Mouse (Mus musculus): Measurements from ENCODE around the gene Gm17374. TPM values are rescaled to one million over a fixed set of nuclear protein-coding genes. Genes with fewer than 3 reads are reported as not detected.
"Not testable (repeated sequence)": the region's sequence is repeated elsewhere in the genome, so short reads cannot be mapped to it uniquely, and the experiment has no call there.

Gm17374 gene
- polyA plus RNA-seq (2014; fragmentation: Nextera tagmentation; extraction: Ambion mirVana) = not detected in 2 replicates

GRCm38 (mm10) chr2:140151743-140152142 is at the start of gene Gm17374:
TSS of gene Gm17374 (plus strand) at chr2:140152043.
- not testable (repeated sequence) for H3K4me3 ChIP-seq (ENCODE audit: low read depth, low read length); H3K9me3 ChIP-seq (ENCODE audit: control insufficient read depth, low read length); H3K4me2 ChIP-seq (ENCODE audit: low read depth, severe bottlenecking); H3K9ac ChIP-seq (ENCODE audit: low read length); H3K4me1 ChIP-seq (ENCODE audit: control insufficient read depth, insufficient read depth, low read length); H3K27me3 ChIP-seq (ENCODE audit: control insufficient read depth, insufficient read depth, low read length); ATAC-seq (ENCODE audit: insufficient number of reproducible peaks, low FRiP score, low TSS enrichment, low read depth); H3K36me3 ChIP-seq (ENCODE audit: control insufficient read depth, insufficient read depth, low read length); DNase-seq (ENCODE audit: low spot score); H3K27ac ChIP-seq (replicated peaks; ENCODE audit: low read depth, low read length)
- WGBS = 90% methylated on average over 4 of the region's 4 CpGs

- DNase-seq (ENCODE audit: low spot score) = no peak
- H3K36me3 ChIP-seq (ENCODE audit: control insufficient read depth, insufficient read depth, low read length) = no peaks in the 10 kb centered on the region
- H3K4me2 ChIP-seq (ENCODE audit: low read depth, severe bottlenecking) = no peak overlapping the region
- H3K4me1 ChIP-seq (ENCODE audit: control insufficient read depth, insufficient read depth, low read length) = no peaks in the 10 kb centered on the region
- H3K9ac ChIP-seq (ENCODE audit: low read length) = no peak overlapping the region
- H3K9me3 ChIP-seq (ENCODE audit: control insufficient read depth, low read length) = no peaks in the 10 kb centered on the region
- no peak overlapping the region for H3K4me3 ChIP-seq (ENCODE audit: low read depth, low read length)
- H3K27me3 ChIP-seq (ENCODE audit: control insufficient read depth, insufficient read depth, low read length) = no peaks in the 10 kb centered on the region
- ATAC-seq (ENCODE audit: insufficient number of reproducible peaks, low FRiP score, low TSS enrichment, low read depth) = no peak
- no peak overlapping the region for H3K27ac ChIP-seq (replicated peaks; ENCODE audit: low read depth, low read length)
- 51% methylated on average over 3 of the region's 3 CpGs for WGBS
Observed at GRCm38 (mm10) chr2:140104951-140105350, 46.9 kb upstream of the Gm17374 start.

- Histone ChIP-seq H3K9ac (ENCODE audit: low read length) (no peak overlapping the region), H3K27ac (replicated peaks; ENCODE audit: low read depth, low read length) (no peak overlapping the region), H3K27me3 (ENCODE audit: control insufficient read depth, insufficient read depth, low read length) (no peaks in the 10 kb centered on the region), H3K4me2 (ENCODE audit: low read depth, severe bottlenecking) (no peak overlapping the region), H3K9me3 (ENCODE audit: control insufficient read depth, low read length) (no peaks in the 10 kb centered on the region), H3K4me3 (ENCODE audit: low read depth, low read length) (no peak overlapping the region), H3K36me3 (ENCODE audit: control insufficient read depth, insufficient read depth, low read length) (no peaks in the 10 kb centered on the region), H3K4me1 (ENCODE audit: control insufficient read depth, insufficient read depth, low read length) (no peaks in the 10 kb centered on the region)
- 86% methylated on average over 4 of the region's 4 CpGs for WGBS
- DNase-seq (ENCODE audit: low spot score) = no peak
- no peak for ATAC-seq (ENCODE audit: insufficient number of reproducible peaks, low FRiP score, low TSS enrichment, low read depth)
Observed at GRCm38 (mm10) chr2:140107641-140108040, 44.2 kb upstream of the Gm17374 start.

GRCm38 (mm10) chr2:140108945-140109344 is 42.9 kb upstream of the Gm17374 start:
- no peak for ATAC-seq (ENCODE audit: insufficient number of reproducible peaks, low FRiP score, low TSS enrichment, low read depth)
- H3K4me1 ChIP-seq (ENCODE audit: control insufficient read depth, insufficient read depth, low read length) = no peaks in the 10 kb centered on the region
- H3K27ac ChIP-seq (replicated peaks; ENCODE audit: low read depth, low read length) = no peak overlapping the region
- 46% methylated on average over 1 of the region's 1 CpGs for WGBS
- H3K9me3 ChIP-seq (ENCODE audit: control insufficient read depth, low read length) = no peaks in the 10 kb centered on the region
- no peaks in the 10 kb centered on the region for H3K27me3 ChIP-seq (ENCODE audit: control insufficient read depth, insufficient read depth, low read length)
- H3K4me2 ChIP-seq (ENCODE audit: low read depth, severe bottlenecking) = no peak overlapping the region
- no peak overlapping the region for H3K4me3 ChIP-seq (ENCODE audit: low read depth, low read length)
- no peak overlapping the region for H3K9ac ChIP-seq (ENCODE audit: low read length)
- H3K36me3 ChIP-seq (ENCODE audit: control insufficient read depth, insufficient read depth, low read length) = no peaks in the 10 kb centered on the region
- DNase-seq (ENCODE audit: low spot score) = no peak

- DNase-seq (ENCODE audit: low spot score) (no peak), ATAC-seq (ENCODE audit: insufficient number of reproducible peaks, low FRiP score, low TSS enrichment, low read depth) (no peak)
- no peak overlapping the region for H3K4me3 ChIP-seq (ENCODE audit: low read depth, low read length)
- no peaks in the 10 kb centered on the region for H3K9me3 ChIP-seq (ENCODE audit: control insufficient read depth, low read length)
- WGBS = 92% methylated on average over 8 of the region's 8 CpGs
- H3K36me3 ChIP-seq (ENCODE audit: control insufficient read depth, insufficient read depth, low read length) = no peaks in the 10 kb centered on the region
- H3K4me1 ChIP-seq (ENCODE audit: control insufficient read depth, insufficient read depth, low read length) = no peaks in the 10 kb centered on the region
- H3K27ac ChIP-seq (replicated peaks; ENCODE audit: low read depth, low read length) = no peak overlapping the region
- no peak overlapping the region for H3K4me2 ChIP-seq (ENCODE audit: low read depth, severe bottlenecking)
- no peaks in the 10 kb centered on the region for H3K27me3 ChIP-seq (ENCODE audit: control insufficient read depth, insufficient read depth, low read length)
- H3K9ac ChIP-seq (ENCODE audit: low read length) = no peak overlapping the region
Observed at GRCm38 (mm10) chr2:140113851-140114250, 38.0 kb upstream of the Gm17374 start.

- no peaks in the 10 kb centered on the region for H3K4me1 ChIP-seq (ENCODE audit: control insufficient read depth, insufficient read depth, low read length)
- H3K4me3 ChIP-seq (ENCODE audit: low read depth, low read length) = no peak overlapping the region
- no peak overlapping the region for H3K9ac ChIP-seq (ENCODE audit: low read length)
- 88% methylated on average over 2 of the region's 2 CpGs for WGBS
- H3K4me2 ChIP-seq (ENCODE audit: low read depth, severe bottlenecking) = no peak overlapping the region
- peaks cover 6% of the 10 kb centered on the region; the same call in 1 of the 2 replicates for H3K36me3 ChIP-seq (ENCODE audit: control insufficient read depth, insufficient read depth, low read length)
- H3K27ac ChIP-seq (replicated peaks; ENCODE audit: low read depth, low read length) = no peak overlapping the region
- no peaks in the 10 kb centered on the region for H3K9me3 ChIP-seq (ENCODE audit: control insufficient read depth, low read length)
- no peak for ATAC-seq (ENCODE audit: insufficient number of reproducible peaks, low FRiP score, low TSS enrichment, low read depth)
- no peaks in the 10 kb centered on the region for H3K27me3 ChIP-seq (ENCODE audit: control insufficient read depth, insufficient read depth, low read length)
- no peak for DNase-seq (ENCODE audit: low spot score)
Observed at GRCm38 (mm10) chr2:140125516-140125915, 26.3 kb upstream of the Gm17374 start.

- H3K36me3 ChIP-seq (ENCODE audit: control insufficient read depth, insufficient read depth, low read length) = no peaks in the 10 kb centered on the region; the same call in 1 of the 2 replicates
- H3K4me2 ChIP-seq (ENCODE audit: low read depth, severe bottlenecking) = no peak overlapping the region
- 84% methylated on average over 3 of the region's 3 CpGs for WGBS
- H3K4me3 ChIP-seq (ENCODE audit: low read depth, low read length) = no peak overlapping the region
- DNase-seq (ENCODE audit: low spot score) = no peak
- H3K9ac ChIP-seq (ENCODE audit: low read length) = no peak overlapping the region
- no peaks in the 10 kb centered on the region for H3K27me3 ChIP-seq (ENCODE audit: control insufficient read depth, insufficient read depth, low read length)
- no peak for ATAC-seq (ENCODE audit: insufficient number of reproducible peaks, low FRiP score, low TSS enrichment, low read depth)
- H3K9me3 ChIP-seq (ENCODE audit: control insufficient read depth, low read length) = no peaks in the 10 kb centered on the region
- no peaks in the 10 kb centered on the region for H3K4me1 ChIP-seq (ENCODE audit: control insufficient read depth, insufficient read depth, low read length)
- H3K27ac ChIP-seq (replicated peaks; ENCODE audit: low read depth, low read length) = no peak overlapping the region
Observed at GRCm38 (mm10) chr2:140159186-140159730, 7.4 kb downstream of the Gm17374 start.

GRCm38 (mm10) chr2:140163351-140163854 is 11.6 kb downstream of the Gm17374 start:
- H3K4me2 ChIP-seq (ENCODE audit: low read depth, severe bottlenecking) = no peak overlapping the region
- no peak for DNase-seq (ENCODE audit: low spot score)
- H3K4me1 ChIP-seq (ENCODE audit: control insufficient read depth, insufficient read depth, low read length) = no peaks in the 10 kb centered on the region
- 93% methylated on average over 5 of the region's 5 CpGs for WGBS
- no peak for ATAC-seq (ENCODE audit: insufficient number of reproducible peaks, low FRiP score, low TSS enrichment, low read depth)
- H3K27ac ChIP-seq (replicated peaks; ENCODE audit: low read depth, low read length) = no peak overlapping the region
- H3K9ac ChIP-seq (ENCODE audit: low read length) = no peak overlapping the region
- H3K4me3 ChIP-seq (ENCODE audit: low read depth, low read length) = no peak overlapping the region
- H3K36me3 ChIP-seq (ENCODE audit: control insufficient read depth, insufficient read depth, low read length) = no peaks in the 10 kb centered on the region; the same call in 1 of the 2 replicates
- H3K27me3 ChIP-seq (ENCODE audit: control insufficient read depth, insufficient read depth, low read length) = no peaks in the 10 kb centered on the region
- no peaks in the 10 kb centered on the region for H3K9me3 ChIP-seq (ENCODE audit: control insufficient read depth, low read length)

GRCm38 (mm10) chr2:140169057-140169456 is 17.2 kb downstream of the Gm17374 start:
- Histone ChIP-seq H3K4me2 (ENCODE audit: low read depth, severe bottlenecking) (no peak overlapping the region; the same call in 1 of the 2 replicates), H3K4me3 (ENCODE audit: low read depth, low read length) (no peak overlapping the region), H3K9ac (ENCODE audit: low read length) (no peak overlapping the region), H3K4me1 (ENCODE audit: control insufficient read depth, insufficient read depth, low read length) (no peaks in the 10 kb centered on the region; the same call in 1 of the 2 replicates), H3K27ac (replicated peaks; ENCODE audit: low read depth, low read length) (no peak overlapping the region), H3K9me3 (ENCODE audit: control insufficient read depth, low read length) (no peaks in the 10 kb centered on the region), H3K27me3 (ENCODE audit: control insufficient read depth, insufficient read depth, low read length) (no peaks in the 10 kb centered on the region), H3K36me3 (ENCODE audit: control insufficient read depth, insufficient read depth, low read length) (no peaks in the 10 kb centered on the region; the same call in 1 of the 2 replicates)
- ATAC-seq (ENCODE audit: insufficient number of reproducible peaks, low FRiP score, low TSS enrichment, low read depth) (no peak), DNase-seq (ENCODE audit: low spot score) (no peak)
- 83% methylated on average over 1 of the region's 1 CpGs for WGBS
